Mouse (Mus musculus): ENCODE data around the gene Osgep. TPM values are rescaled to one million over a fixed set of nuclear protein-coding genes. Genes with fewer than 3 reads are reported as not detected.
"Not testable (repeated sequence)": the region's sequence is repeated elsewhere in the genome, so short reads cannot be mapped to it uniquely, and the experiment has no call there.

Osgep gene
- polyA plus RNA-seq, 1 experiment from 2014 or later = 171 TPM

DNA sequence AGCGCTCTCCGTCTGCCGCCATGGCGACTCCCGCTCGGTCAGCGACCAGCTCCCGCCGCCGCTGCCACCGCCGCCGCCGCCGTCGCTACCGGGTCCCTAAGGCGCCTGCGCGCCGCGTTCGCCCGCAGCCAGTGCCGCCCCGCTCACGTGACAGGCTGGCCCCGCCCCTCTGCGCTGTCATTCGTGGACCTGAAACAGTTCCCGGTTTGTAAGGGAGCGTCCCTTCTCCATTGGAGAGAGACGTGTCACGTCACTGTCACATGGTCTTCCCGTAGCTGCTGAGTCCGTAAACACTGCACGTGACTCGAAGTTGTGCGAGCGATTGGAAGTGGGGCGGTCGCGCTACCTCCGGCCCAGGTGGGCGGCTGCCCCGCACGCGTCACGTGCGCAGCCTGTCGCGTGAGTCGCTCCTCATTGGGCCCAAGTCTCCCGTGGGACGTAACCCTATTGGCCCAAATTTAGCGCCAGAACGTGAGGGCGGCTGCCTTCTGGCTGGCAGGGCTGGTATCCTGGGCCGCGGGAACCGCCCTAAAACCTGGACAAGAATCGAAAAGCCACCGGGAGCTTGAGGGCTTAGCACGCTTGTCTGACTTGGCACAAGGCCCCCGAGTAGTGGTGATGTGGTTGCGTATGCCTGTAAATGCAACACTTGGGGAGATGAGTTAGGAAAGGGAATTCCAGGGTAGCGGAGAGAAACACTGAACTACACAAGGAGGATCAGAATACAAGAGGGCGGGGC, 6.2 kb upstream of the Osgep start, which contains the start of the genes Pip4p1 and Pnp:
Gene Pip4p1, minus strand, starts transcription at position 103 of the 739 bp plus-strand sequence.
Gene Pnp, plus strand, starts transcription at position 329 of the 739 bp plus-strand sequence.
- Histone ChIP-seq H3K27me3 (no peaks in the 10 kb centered on the region), H3K4me1 (replicated peaks) (peaks cover 19% of the 10 kb centered on the region), H3K36me3 (peaks cover 36% of the 10 kb centered on the region), H3K27ac (peak within 1 kb of the TSS; percentile 88), H3K4me3 (replicated peaks) (peak within 1 kb of the TSS; percentile 95), H3K9me3 (no peaks in the 10 kb centered on the region), H3K9ac (replicated peaks) (peak within 1 kb of the TSS; percentile 91), H3K4me2 (peak within 1 kb of the TSS; percentile 69)
- under 1% methylated on average over 60 of the region's 68 CpGs for WGBS
- ATAC-seq (ENCODE audit: insufficient number of reproducible peaks, insufficient read depth, low FRiP score, low TSS enrichment, low read depth) = peak; percentile 100

DNA sequence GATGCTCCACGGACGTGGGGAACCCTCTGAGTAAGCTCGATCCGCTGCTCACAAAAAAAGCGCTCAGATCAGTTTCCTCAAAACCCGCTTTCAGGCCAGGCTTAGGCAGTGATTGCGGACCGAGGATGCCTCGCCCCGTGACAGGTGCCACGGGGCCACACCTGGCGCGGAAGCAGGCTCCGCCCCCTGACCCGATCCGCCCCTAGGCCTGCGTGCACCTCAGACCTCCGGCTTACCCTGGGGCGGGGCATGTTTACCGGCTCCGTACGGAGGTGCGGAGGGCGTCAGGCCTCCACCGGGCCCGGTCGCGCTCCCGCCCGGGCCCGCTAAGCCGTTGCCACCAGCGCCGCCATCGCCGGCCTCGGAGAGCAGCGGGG, 5.7 kb upstream of the Osgep start:
- WGBS = 0% methylated on average over 38 of the region's 38 CpGs
- no peaks in the 10 kb centered on the region for H3K9me3 ChIP-seq
- ATAC-seq (ENCODE audit: insufficient number of reproducible peaks, insufficient read depth, low FRiP score, low TSS enrichment, low read depth) = peak; percentile 38
- peaks cover 36% of the 10 kb centered on the region for H3K36me3 ChIP-seq
- peak overlapping the region; percentile 91 for H3K9ac ChIP-seq (replicated peaks)
- peak overlapping the region; percentile 82 for H3K27ac ChIP-seq
- H3K27me3 ChIP-seq = no peaks in the 10 kb centered on the region
- peak overlapping the region; percentile 95 for H3K4me3 ChIP-seq (replicated peaks)
- H3K4me2 ChIP-seq = peak overlapping the region; percentile 69
- H3K4me1 ChIP-seq (replicated peaks) = peaks cover 21% of the 10 kb centered on the region

DNA sequence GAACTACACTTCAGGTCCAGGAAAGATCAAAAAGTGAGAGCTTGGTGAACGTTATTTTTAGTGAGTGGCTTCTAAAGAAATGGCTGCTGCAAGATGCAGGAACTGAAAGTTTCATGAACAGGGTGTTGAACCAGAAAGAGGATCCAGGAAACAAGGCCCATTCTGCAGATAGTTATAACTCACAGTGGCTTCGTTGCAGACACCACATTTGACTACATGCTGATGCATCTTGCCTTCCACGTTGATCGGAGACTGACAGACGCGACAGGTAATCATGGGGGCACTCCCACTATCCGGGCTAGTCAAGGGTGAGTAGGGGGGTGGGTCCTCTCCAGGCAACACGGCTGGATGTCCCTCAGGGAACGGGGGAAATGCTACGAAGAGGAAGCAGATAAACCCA, 5.3 kb upstream of the Osgep start:
- ATAC-seq (ENCODE audit: insufficient number of reproducible peaks, insufficient read depth, low FRiP score, low TSS enrichment, low read depth) = no peak
- H3K27ac ChIP-seq = peak overlapping the region; percentile 82; the same call in 1 of the 2 replicates
- H3K4me3 ChIP-seq (replicated peaks) = peak overlapping the region; percentile 95
- 18% methylated on average over 10 of the region's 10 CpGs for WGBS
- H3K9ac ChIP-seq (replicated peaks) = peak overlapping the region; percentile 91
- H3K27me3 ChIP-seq = no peaks in the 10 kb centered on the region
- no peaks in the 10 kb centered on the region for H3K9me3 ChIP-seq
- H3K36me3 ChIP-seq = peaks cover 36% of the 10 kb centered on the region
- peaks cover 21% of the 10 kb centered on the region for H3K4me1 ChIP-seq (replicated peaks)
- peak overlapping the region; percentile 69 for H3K4me2 ChIP-seq

DNA sequence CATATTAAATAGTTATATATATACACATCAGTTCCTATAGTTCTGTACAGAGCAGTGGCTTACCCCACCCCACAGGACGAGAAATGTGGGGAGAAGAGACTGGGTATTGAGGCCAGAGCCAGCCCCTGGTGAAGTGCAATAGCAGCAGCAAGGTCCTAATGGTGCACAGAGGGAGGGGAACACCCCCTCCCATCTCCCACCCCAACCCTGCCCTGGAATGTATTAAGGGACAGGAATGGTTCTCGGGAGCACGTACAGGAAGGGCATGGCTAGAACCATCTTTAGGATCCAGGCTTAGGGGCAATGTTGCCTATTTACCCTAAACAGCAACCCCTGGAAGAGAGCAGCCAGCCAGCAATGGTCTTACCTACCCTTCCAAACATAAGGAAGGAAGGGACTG, 2.7 kb upstream of the Osgep start:
- H3K4me1 ChIP-seq (replicated peaks) = peaks cover 27% of the 10 kb centered on the region
- 0 out of 2 replicates have a peak overlapping the region, but pooled peaks have one; percentile 2 for H3K4me3 ChIP-seq (replicated peaks)
- no peak overlapping the region for H3K9ac ChIP-seq (replicated peaks)
- no peak overlapping the region for H3K27ac ChIP-seq
- no peak for ATAC-seq (ENCODE audit: insufficient number of reproducible peaks, insufficient read depth, low FRiP score, low TSS enrichment, low read depth)
- no peak overlapping the region for H3K4me2 ChIP-seq
- 85% methylated on average over 3 of the region's 3 CpGs for WGBS
- no peaks in the 10 kb centered on the region for H3K27me3 ChIP-seq
- H3K36me3 ChIP-seq = peaks cover 36% of the 10 kb centered on the region
- no peaks in the 10 kb centered on the region for H3K9me3 ChIP-seq

DNA sequence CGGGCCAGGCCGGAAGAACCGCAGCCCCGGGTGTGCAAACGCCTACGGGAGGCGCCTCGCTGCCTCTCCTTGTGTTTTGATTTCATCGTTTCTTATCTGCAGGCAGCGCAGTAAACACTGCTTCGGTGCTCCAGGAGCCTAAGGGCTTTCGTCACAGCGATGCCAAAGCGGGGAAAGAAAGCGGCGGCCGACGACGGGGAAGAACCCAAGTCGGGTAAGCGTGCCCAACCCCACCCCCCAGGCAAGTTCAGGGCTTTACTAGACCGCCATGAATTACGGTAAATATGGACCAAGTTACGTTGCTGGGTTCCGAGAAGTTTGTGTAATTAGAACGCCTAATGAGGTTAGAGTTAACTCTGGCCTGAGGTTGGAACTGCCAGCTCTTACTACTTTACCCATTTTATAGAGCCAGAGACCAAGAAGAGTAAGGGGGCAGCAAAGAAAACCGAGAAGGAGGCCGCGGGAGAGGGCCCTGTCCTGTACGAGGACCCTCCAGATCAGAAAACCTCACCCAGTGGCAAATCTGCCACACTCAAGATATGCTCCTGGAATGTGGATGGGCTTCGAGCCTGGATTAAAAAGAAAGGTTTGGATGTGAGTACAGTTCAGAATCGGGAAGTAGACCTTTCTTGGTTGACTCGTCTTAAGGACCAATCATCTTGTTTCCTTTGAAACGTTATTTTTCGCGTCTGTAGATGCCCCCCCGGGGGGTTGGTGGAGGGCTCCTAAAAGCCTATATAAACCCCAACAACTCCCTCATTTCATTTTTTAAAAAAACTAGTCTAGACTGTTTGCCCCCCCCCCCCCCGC, 623 bp upstream of the Osgep start:
- 2% methylated on average over 38 of the region's 38 CpGs for WGBS
- ATAC-seq (ENCODE audit: insufficient number of reproducible peaks, insufficient read depth, low FRiP score, low TSS enrichment, low read depth) = no peak
- Histone ChIP-seq H3K4me1 (replicated peaks) (peaks cover 24% of the 10 kb centered on the region), H3K4me2 (peak overlapping the region; percentile 76), H3K36me3 (peaks cover 44% of the 10 kb centered on the region), H3K9me3 (no peaks in the 10 kb centered on the region), H3K27me3 (no peaks in the 10 kb centered on the region), H3K4me3 (replicated peaks) (peak overlapping the region; percentile 83), H3K9ac (replicated peaks) (peak overlapping the region; percentile 81), H3K27ac (peak overlapping the region; percentile 94)

DNA sequence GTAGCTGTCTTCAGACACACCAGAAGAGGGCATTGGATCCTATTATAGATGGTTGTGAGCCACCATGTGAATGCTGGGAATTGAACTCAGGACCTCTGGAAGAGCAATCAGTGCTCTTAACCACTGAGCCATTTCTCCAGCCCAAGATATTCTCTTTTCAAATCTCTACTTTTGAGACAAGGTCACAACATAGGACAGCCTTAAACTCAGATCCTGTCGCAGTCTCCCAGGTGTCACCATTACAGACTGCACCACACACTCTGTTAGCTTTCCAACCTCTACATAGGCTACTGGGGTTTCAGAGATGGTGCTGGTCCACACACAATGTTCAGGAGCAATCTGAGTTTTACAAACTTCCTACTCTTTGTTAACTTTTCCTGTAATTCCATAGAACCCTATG, 1.3 kb downstream of the Osgep start:
- peak overlapping the region; percentile 81 for H3K9ac ChIP-seq (replicated peaks)
- WGBS = 74% methylated on average over 1 of the region's 1 CpGs
- not testable (repeated sequence) for H3K27ac ChIP-seq

DNA sequence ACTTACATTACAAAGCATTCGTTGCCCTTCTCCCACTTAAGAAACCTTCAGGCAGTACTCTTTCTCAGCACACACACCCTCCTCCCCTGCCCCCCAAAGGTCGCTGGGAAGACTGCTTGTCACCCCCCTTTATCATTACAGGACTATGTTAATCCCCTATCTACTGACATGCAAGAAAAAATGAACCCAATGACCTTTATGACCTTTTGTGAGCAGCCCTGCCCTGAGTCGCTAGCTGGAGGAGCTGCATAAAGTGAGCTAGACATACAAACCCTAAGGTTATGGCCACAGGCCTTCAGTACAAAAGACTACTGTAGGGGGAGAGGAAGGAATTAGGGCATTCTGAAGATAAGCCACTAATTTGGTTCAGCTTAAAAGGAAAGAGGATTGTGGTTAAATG, 13.3 kb downstream of the Osgep start:
- ATAC-seq (ENCODE audit: insufficient number of reproducible peaks, insufficient read depth, low FRiP score, low TSS enrichment, low read depth) = no peak
- Histone ChIP-seq H3K27me3 (no peaks in the 10 kb centered on the region), H3K4me1 (replicated peaks) (no peaks in the 10 kb centered on the region), H3K36me3 (peaks cover 57% of the 10 kb centered on the region), H3K9ac (replicated peaks) (no peak overlapping the region), H3K4me3 (replicated peaks) (no peak overlapping the region), H3K27ac (no peak overlapping the region), H3K9me3 (no peaks in the 10 kb centered on the region), H3K4me2 (no peak overlapping the region)
- 61% methylated on average over 3 of the region's 3 CpGs for WGBS

More for the DNA sequence above, 1.3 kb downstream of the Osgep start:
- H3K4me1 ChIP-seq (replicated peaks) = peaks cover 17% of the 10 kb centered on the region
- not testable (repeated sequence) for ATAC-seq (ENCODE audit: insufficient number of reproducible peaks, insufficient read depth, low FRiP score, low TSS enrichment, low read depth); H3K9me3 ChIP-seq; H3K27me3 ChIP-seq
- peaks cover 47% of the 10 kb centered on the region for H3K36me3 ChIP-seq
- peak overlapping the region; percentile 76 for H3K4me2 ChIP-seq
- peak overlapping the region; percentile 83 for H3K4me3 ChIP-seq (replicated peaks)

DNA sequence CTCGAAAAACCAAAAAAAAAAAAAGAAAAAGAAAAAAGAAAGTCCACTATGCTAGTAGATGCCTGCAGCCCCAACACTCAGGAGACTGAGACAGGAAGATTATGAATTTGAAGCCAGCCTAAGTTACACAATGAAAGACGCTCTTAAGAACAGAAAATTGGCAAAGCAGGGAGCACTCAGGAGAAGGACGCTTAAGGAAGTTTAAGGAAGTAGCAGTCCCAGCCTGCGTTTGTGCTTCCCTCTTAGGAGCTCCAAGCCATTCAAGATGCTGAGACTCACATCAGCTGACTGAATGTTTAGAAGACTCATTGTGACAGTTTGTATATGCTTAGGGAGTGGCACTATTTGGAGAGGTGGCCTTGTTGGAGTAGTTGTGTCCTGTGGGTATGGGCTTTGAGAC, 16.6 kb downstream of the Osgep start:
- 76% methylated on average over 4 of the region's 4 CpGs for WGBS
- Histone ChIP-seq H3K9ac (replicated peaks) (no peak overlapping the region), H3K27me3 (no peaks in the 10 kb centered on the region), H3K36me3 (peaks cover 27% of the 10 kb centered on the region), H3K27ac (no peak overlapping the region), H3K4me1 (replicated peaks) (peaks cover 8% of the 10 kb centered on the region), H3K4me2 (no peak overlapping the region), H3K4me3 (replicated peaks) (no peak overlapping the region), H3K9me3 (no peaks in the 10 kb centered on the region)
- no peak for ATAC-seq (ENCODE audit: insufficient number of reproducible peaks, insufficient read depth, low FRiP score, low TSS enrichment, low read depth)

DNA sequence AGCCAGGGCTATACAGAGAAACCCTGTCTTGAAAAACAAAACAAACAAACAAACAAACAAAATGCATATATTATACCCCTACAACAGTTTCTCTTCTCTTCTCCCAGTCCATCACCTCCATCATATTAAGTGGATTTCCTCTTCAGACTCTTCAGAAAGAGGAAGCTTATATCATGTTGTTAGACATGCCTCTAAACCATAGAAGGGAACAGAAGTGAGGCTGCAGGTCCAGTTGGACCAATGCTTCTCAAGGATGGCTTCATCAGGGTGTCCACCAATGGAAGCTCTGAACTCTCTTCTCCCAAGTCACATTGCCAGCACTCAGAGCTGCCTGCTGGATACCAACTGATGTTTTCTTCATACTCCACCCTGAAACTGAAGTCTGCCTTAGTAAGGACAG, 19.4 kb downstream of the Osgep start:
- H3K4me3 ChIP-seq (replicated peaks); H3K36me3 ChIP-seq; H3K4me1 ChIP-seq (replicated peaks); H3K9me3 ChIP-seq; H3K27me3 ChIP-seq; H3K4me2 ChIP-seq; ATAC-seq (ENCODE audit: insufficient number of reproducible peaks, insufficient read depth, low FRiP score, low TSS enrichment, low read depth); H3K27ac ChIP-seq; H3K9ac ChIP-seq (replicated peaks): not testable (repeated sequence)

DNA sequence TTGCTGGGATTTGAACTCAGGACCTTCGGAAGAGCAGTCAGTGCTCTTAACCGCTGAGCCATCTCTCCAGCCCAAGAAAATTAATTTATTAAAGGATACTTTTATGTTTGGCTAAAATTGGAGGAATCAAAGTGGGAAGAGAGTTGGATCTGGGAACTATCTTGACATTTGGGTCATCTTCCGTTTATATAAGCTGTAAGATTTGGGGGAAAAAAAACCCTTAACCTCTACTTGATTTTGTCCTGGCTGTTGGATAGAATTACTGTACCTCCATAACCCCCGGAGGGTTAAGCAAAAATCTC, 19.9 kb downstream of the Osgep start:
- H3K27me3 ChIP-seq = peaks cover 6% of the 10 kb centered on the region; the same call in 1 of the 2 replicates
- WGBS = 85% methylated on average over 4 of the region's 4 CpGs
- H3K27ac ChIP-seq = no peak overlapping the region
- H3K4me3 ChIP-seq (replicated peaks) = no peak overlapping the region
- H3K9me3 ChIP-seq = no peaks in the 10 kb centered on the region
- no peak overlapping the region for H3K4me2 ChIP-seq
- ATAC-seq (ENCODE audit: insufficient number of reproducible peaks, insufficient read depth, low FRiP score, low TSS enrichment, low read depth) = no peak
- peaks cover 8% of the 10 kb centered on the region for H3K4me1 ChIP-seq (replicated peaks)
- H3K36me3 ChIP-seq = no peaks in the 10 kb centered on the region
- H3K9ac ChIP-seq (replicated peaks) = no peak overlapping the region

DNA sequence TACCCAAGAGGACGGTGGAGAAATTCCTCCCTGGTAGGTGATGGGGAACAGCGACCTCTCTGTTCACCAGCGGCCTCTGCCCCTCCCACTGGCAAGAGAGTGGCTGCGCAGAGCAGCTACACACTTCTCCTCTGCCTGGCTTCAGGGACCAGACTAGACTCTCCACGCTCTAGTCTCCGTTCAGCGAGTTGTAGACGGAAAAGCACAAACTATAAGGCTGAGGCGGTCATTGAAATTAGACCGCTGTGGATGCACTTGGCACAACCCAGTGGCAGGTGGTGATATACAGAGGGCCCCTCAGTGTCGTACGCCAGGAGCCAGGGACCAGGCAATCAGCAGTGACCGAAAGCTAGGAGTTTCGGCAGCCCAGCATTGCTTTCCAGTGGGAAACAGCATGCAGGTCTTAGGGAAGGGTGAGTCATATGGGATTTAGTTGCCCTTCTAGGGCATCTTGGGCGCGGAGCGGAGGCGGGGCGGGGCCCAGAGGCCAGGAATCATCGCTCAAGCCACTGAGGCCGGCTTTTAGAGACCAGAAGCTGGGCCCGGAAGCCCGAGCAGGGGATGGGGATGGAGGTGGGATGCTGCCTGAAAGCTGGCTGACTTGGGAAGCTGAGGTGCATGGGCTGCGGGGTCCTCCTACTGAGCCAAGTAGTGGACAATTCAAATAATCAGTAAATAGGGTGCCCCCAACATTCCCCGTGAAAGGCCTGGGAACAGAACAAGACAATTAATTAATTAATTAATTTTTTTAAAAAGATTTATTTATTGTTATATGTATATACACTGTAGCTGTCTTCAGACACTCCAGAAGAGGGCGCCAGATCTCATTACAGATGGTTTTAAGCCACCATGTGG, 20.5 kb downstream of the Osgep start:
- Histone ChIP-seq H3K9ac (replicated peaks) (peak overlapping the region; percentile 42), H3K4me1 (replicated peaks) (peaks cover 8% of the 10 kb centered on the region), H3K4me3 (replicated peaks) (peak overlapping the region; percentile 41), H3K4me2 (peak overlapping the region; percentile 62), H3K36me3 (no peaks in the 10 kb centered on the region), H3K9me3 (no peaks in the 10 kb centered on the region), H3K27ac (peak overlapping the region; percentile 41; the same call in 1 of the 2 replicates), H3K27me3 (peaks cover 6% of the 10 kb centered on the region; the same call in 1 of the 2 replicates)
- peak; percentile 71; the same call in 1 of the 2 replicates for ATAC-seq (ENCODE audit: insufficient number of reproducible peaks, insufficient read depth, low FRiP score, low TSS enrichment, low read depth)
- WGBS = 5% methylated on average over 26 of the region's 26 CpGs
